Mouse (Mus musculus) MEL (cell line): ENCODE results near the gene Trpv3. TPM values are rescaled to one million over a fixed set of nuclear protein-coding genes. Genes with fewer than 3 reads are reported as not detected.

Experiments used
- DNase-seq: peaks from one replicate; pipeline ENCODE4 v3.0.0; 2011; ENCODE audit warnings: low read depth, low spot score
- H3K27ac ChIP-seq: 2 replicates; pipeline ENCODE4 v1.5.1; 2012; ENCODE audit warnings: low read depth, mild to moderate bottlenecking, control low read depth, low read length, moderate library complexity; ENCODE audit not compliant: control insufficient read depth
- H3K27me3 ChIP-seq, 2 experiments: fragments of 150-350 bp in 1 of 2; sonication (generic) in 1 of 2; 2 replicates each; pipeline ENCODE4 v1.6.1; 2012; ENCODE audit warnings: low read length in 2 of 2, mild to moderate bottlenecking in 2 of 2, improper control_type of control experiment in 1 of 2, moderate library complexity in 1 of 2; ENCODE audit not compliant: insufficient read depth in 2 of 2, control insufficient read depth in 1 of 2
- H3K36me3 ChIP-seq, 2 experiments: 2 replicates each; pipeline ENCODE4 v1.6.1; 2012 to 2014; ENCODE audit warnings: low read length in 2 of 2, improper control_type of control experiment in 1 of 2, inconsistent platforms in 1 of 2, mild to moderate bottlenecking in 1 of 2; ENCODE audit not compliant: insufficient read depth in 2 of 2, control insufficient read depth in 1 of 2
- H3K4me1 ChIP-seq, 2 experiments: fragments of 150-350 bp in 1 of 2; sonication (generic) in 1 of 2; 2 replicates each; pipeline ENCODE4 v1.6.1; 2012; ENCODE audit warnings: low read length in 2 of 2, improper control_type of control experiment in 1 of 2, mild to moderate bottlenecking in 1 of 2; ENCODE audit not compliant: insufficient read depth in 2 of 2, control insufficient read depth in 1 of 2
- H3K4me3 ChIP-seq, 2 experiments: fragments of 150-350 bp in 1 of 2; sonication (generic) in 1 of 2; 2 replicates each; pipeline ENCODE4 v1.5.1; 2012; ENCODE audit warnings: low read depth in 2 of 2, low read length in 2 of 2, mild to moderate bottlenecking in 2 of 2, moderate library complexity in 2 of 2, control low read depth in 1 of 2, improper control_type of control experiment in 1 of 2; ENCODE audit not compliant: control insufficient read depth in 1 of 2, insufficient read depth in 1 of 2
- H3K79me2 ChIP-seq: 2 replicates; pipeline ENCODE4 v1.6.1; 2012; ENCODE audit warnings: mild to moderate bottlenecking, low read length, moderate library complexity; ENCODE audit not compliant: control insufficient read depth, poor library complexity, insufficient read depth
- H3K9ac ChIP-seq: 2 replicates; pipeline ENCODE4 v1.6.1; 2012; ENCODE audit warnings: low read depth, mild to moderate bottlenecking, control low read depth, low read length, moderate library complexity; ENCODE audit not compliant: control insufficient read depth, poor library complexity, severe bottlenecking
- H3K9me3 ChIP-seq: fragments of 150-350 bp; sonication (generic); replicated peaks from 2 replicates; pipeline ENCODE4 v1.6.1; 2012; ENCODE audit warnings: mild to moderate bottlenecking, low read length, improper control_type of control experiment, moderate library complexity; ENCODE audit not compliant: insufficient read depth
- CHD1 ChIP-seq: IDR thresholded peaks from 2 replicates; pipeline ENCODE4 v1.6.1; 2012; ENCODE audit warnings: low read depth, mild to moderate bottlenecking, inconsistent platforms, low read length, improper control_type of control experiment
- CHD2 ChIP-seq: IDR thresholded peaks from 2 replicates; pipeline ENCODE4 v1.6.1; 2011; ENCODE audit warnings: low read length, improper control_type of control experiment
- E2F4 ChIP-seq: IDR thresholded peaks from 2 replicates; pipeline ENCODE4 v1.6.1; 2011; ENCODE audit warnings: low read depth, low read length, improper control_type of control experiment, borderline replicate concordance
- ELF1 ChIP-seq: IDR thresholded peaks from 2 replicates; pipeline ENCODE4 v1.6.1; 2014; ENCODE audit warnings: low read depth, mild to moderate bottlenecking, inconsistent platforms, low read length, improper control_type of control experiment, moderate library complexity
- ETS1 ChIP-seq: IDR thresholded peaks from 2 replicates; pipeline ENCODE4 v1.6.1; 2012; ENCODE audit warnings: low read depth, mild to moderate bottlenecking, inconsistent platforms, low read length, improper control_type of control experiment, moderate library complexity
- GATA1 ChIP-seq: IDR thresholded peaks from 2 replicates; pipeline ENCODE4 v1.6.1; 2011; ENCODE audit warnings: low read depth, low read length, improper control_type of control experiment
- HCFC1 ChIP-seq: IDR thresholded peaks from 2 replicates; pipeline ENCODE4 v1.6.1; 2012; ENCODE audit warnings: low read depth, mild to moderate bottlenecking, inconsistent platforms, low read length, improper control_type of control experiment, moderate library complexity
- MAZ ChIP-seq: IDR thresholded peaks from 2 replicates; pipeline ENCODE4 v1.6.1; 2012; ENCODE audit warnings: low read depth, mild to moderate bottlenecking, inconsistent platforms, low read length, improper control_type of control experiment
- MXI1 ChIP-seq: IDR thresholded peaks from 2 replicates; pipeline ENCODE4 v1.6.1; 2011; ENCODE audit warnings: mild to moderate bottlenecking, low read depth, low read length, improper control_type of control experiment
- MYB ChIP-seq: IDR thresholded peaks from 2 replicates; pipeline ENCODE4 v1.6.1; 2011; ENCODE audit warnings: mild to moderate bottlenecking, low read depth, low read length, improper control_type of control experiment
- MYC ChIP-seq: IDR thresholded peaks from 2 replicates; pipeline ENCODE4 v1.6.1; 2011; ENCODE audit warnings: low read depth, mild to moderate bottlenecking, low read length, improper control_type of control experiment, moderate library complexity
- NELFE ChIP-seq: IDR thresholded peaks from 2 replicates; pipeline ENCODE4 v1.6.1; 2011; ENCODE audit warnings: low read depth, low read length, improper control_type of control experiment
- NRF1 ChIP-seq: IDR thresholded peaks from 2 replicates; pipeline ENCODE4 v1.6.1; 2014; ENCODE audit warnings: low read depth, mild to moderate bottlenecking, inconsistent platforms, low read length, improper control_type of control experiment, moderate library complexity; ENCODE audit not compliant: poor library complexity, insufficient read depth, severe bottlenecking
- POLR2A ChIP-seq, 2 experiments: IDR thresholded peaks; 2 replicates each; pipeline ENCODE4 v1.6.1; 2011 to 2012; ENCODE audit warnings: low read length in 2 of 2, mild to moderate bottlenecking in 2 of 2, control low read depth in 1 of 2, improper control_type of control experiment in 1 of 2, low read depth in 1 of 2, moderate library complexity in 1 of 2; ENCODE audit not compliant: control insufficient read depth in 1 of 2, insufficient read depth in 1 of 2, poor library complexity in 1 of 2
- POLR2AphosphoS5 ChIP-seq: IDR thresholded peaks from 2 replicates; pipeline ENCODE4 v1.6.1; 2012; ENCODE audit warnings: low read depth, borderline replicate concordance, mild to moderate bottlenecking, inconsistent platforms, low read length, moderate library complexity, mixed read lengths
- RCOR1 ChIP-seq: IDR thresholded peaks from 2 replicates; pipeline ENCODE4 v1.6.1; 2012; ENCODE audit warnings: low read depth, mild to moderate bottlenecking, inconsistent platforms, low read length, improper control_type of control experiment
- SMC3 ChIP-seq: IDR thresholded peaks from 2 replicates; pipeline ENCODE4 v1.6.1; 2011; ENCODE audit warnings: low read depth, low read length, improper control_type of control experiment
- TAL1 ChIP-seq: IDR thresholded peaks from 2 replicates; pipeline ENCODE4 v1.6.1; 2012; ENCODE audit warnings: mild to moderate bottlenecking, inconsistent platforms, low read length, moderate library complexity, mixed read lengths
- TBP ChIP-seq: IDR thresholded peaks from 2 replicates; pipeline ENCODE4 v1.8.0; 2011; ENCODE audit warnings: low read depth, low read length, improper control_type of control experiment
- TCF12 ChIP-seq: IDR thresholded peaks from 2 replicates; pipeline ENCODE4 v1.6.1; 2014; ENCODE audit warnings: low read depth, mild to moderate bottlenecking, inconsistent platforms, low read length, improper control_type of control experiment, moderate library complexity
- UBTF ChIP-seq: IDR thresholded peaks from 2 replicates; pipeline ENCODE4 v1.6.1; 2012; ENCODE audit warnings: low read depth, mild to moderate bottlenecking, inconsistent platforms, low read length, improper control_type of control experiment, moderate library complexity, borderline replicate concordance; ENCODE audit not compliant: insufficient read depth
- USF1 ChIP-seq: IDR thresholded peaks from 2 replicates; pipeline ENCODE4 v1.6.1; 2014; ENCODE audit warnings: low read depth, mild to moderate bottlenecking, inconsistent platforms, low read length, improper control_type of control experiment, moderate library complexity
- ZC3H11A ChIP-seq: IDR thresholded peaks from 2 replicates; pipeline ENCODE4 v1.6.1; 2012; ENCODE audit warnings: low read depth, mild to moderate bottlenecking, inconsistent platforms, low read length, improper control_type of control experiment
- ZKSCAN1 ChIP-seq: IDR thresholded peaks from 2 replicates; pipeline ENCODE4 v1.6.1; 2012; ENCODE audit warnings: low read depth, mild to moderate bottlenecking, inconsistent platforms, low read length, improper control_type of control experiment, moderate library complexity
- ZNF384 ChIP-seq: IDR thresholded peaks from 2 replicates; pipeline ENCODE4 v1.6.1; 2012; ENCODE audit warnings: low read depth, mild to moderate bottlenecking, inconsistent platforms, low read length, improper control_type of control experiment
- polyA plus RNA-seq, 2 experiments: library from polyadenylated mRNA; stranded (reverse) in 1 of 2; unstranded in 1 of 2; fragments of >175 nt in 1 of 2; fragments of >200 nt in 1 of 2; gene quantifications; 2 replicates each; pipeline versions ENCODE4 v1.2.1 to v1.2.4; 2012; ENCODE audit warnings: low replicate concordance in 2 of 2, low read depth in 1 of 2; ENCODE audit not compliant: insufficient read length in 2 of 2, insufficient read depth in 1 of 2, missing spikeins in 1 of 2
- total RNA-seq: library from RNA; depleted of rRNA; stranded (reverse); fragments of 300-350 nt; gene quantifications from 2 replicates; pipeline ENCODE4 v1.2.3, GENCODE M21; 2012

Gene Trpv3
- total and polyA plus RNA-seq, 3 experiments, result not detected

- Histone ChIP-seq H3K4me3 (no peak overlapping the region), H3K36me3 (no peaks in the 10 kb centered on the region), H3K4me1 (no peaks in the 10 kb centered on the region), H3K27me3 (peaks cover 0 to 9% of the 10 kb centered on the region in 2 experiments; a peak in 2 of 4 replicates), H3K9me3 (no peaks in the 10 kb centered on the region), H3K79me2 (no peaks in the 10 kb centered on the region), H3K9ac (no peak overlapping the region), H3K27ac (no peak overlapping the region)
- no peak for DNase-seq
- no peak for TF ChIP-seq NRF1
- no peak for TF ChIP-seq GATA1
- TF ChIP-seq CHD1, result no peak
- no peak for TF ChIP-seq ZNF384
- TF ChIP-seq TBP, result no peak
- TF ChIP-seq UBTF, result no peak
- TF ChIP-seq ZC3H11A, result no peak
- TF ChIP-seq POLR2A (IDR thresholded peaks at IDR 0.05; ENCODE audit: control insufficient read depth in 1 of 2, insufficient read depth in 1 of 2, low read depth in 1 of 2, low read length in 2 of 2, poor library complexity in 1 of 2), result no peak
- no peak for TF ChIP-seq E2F4
- no peak for TF ChIP-seq TAL1
- TF ChIP-seq MYB, result no peak
- no peak for TF ChIP-seq NELFE
- TF ChIP-seq TCF12, result no peak
- TF ChIP-seq ETS1, result no peak
- TF ChIP-seq ELF1, result no peak
Observed at GRCm38 (mm10) chr11:73257362-73257945, 9.7 kb upstream of the Trpv3 start.

GRCm38 (mm10) chr11:73258664-73259063 lies 8.5 kb upstream of the Trpv3 start:
- no peak for TF ChIP-seq ZKSCAN1
- no peak for TF ChIP-seq ETS1
- TF ChIP-seq CHD1, result no peak
- no peak for TF ChIP-seq HCFC1
- no peak for TF ChIP-seq RCOR1
- TF ChIP-seq TCF12, result no peak
- no peak for TF ChIP-seq MAZ
- no peak for TF ChIP-seq SMC3
- TF ChIP-seq POLR2A (IDR thresholded peaks at IDR 0.05; ENCODE audit: control insufficient read depth in 1 of 2, insufficient read depth in 1 of 2, low read depth in 1 of 2, low read length in 2 of 2, poor library complexity in 1 of 2), result no peak
- TF ChIP-seq MXI1, result no peak
- no peak for TF ChIP-seq POLR2AphosphoS5
- no peak for TF ChIP-seq USF1
- TF ChIP-seq CHD2, result no peak
- no peak for TF ChIP-seq MYC
- no peak for TF ChIP-seq UBTF
- TF ChIP-seq MYB, result no peak
- TF ChIP-seq ELF1, result no peak
- no peak for DNase-seq
- H3K9me3 ChIP-seq, result no peaks in the 10 kb centered on the region
- H3K9ac ChIP-seq, result no peak overlapping the region
- no peaks in the 10 kb centered on the region for H3K79me2 ChIP-seq
- H3K4me1 ChIP-seq, result no peaks in the 10 kb centered on the region
- H3K27ac ChIP-seq, result no peak overlapping the region
- H3K36me3 ChIP-seq, result no peaks in the 10 kb centered on the region
- peaks cover 0 to 8% of the 10 kb centered on the region in 2 experiments; a peak in 1 of 4 replicates for H3K27me3 ChIP-seq
- H3K4me3 ChIP-seq, result no peak overlapping the region
